Mouse (Mus musculus) bone marrow, adult 2 months (tissue): ENCODE results near the gene Klk11. TPM values are rescaled to one million over a fixed set of nuclear protein-coding genes. Genes with fewer than 3 reads are reported as not detected.

Experiments used
- H3K27ac ChIP-seq: fragments of 200-500 bp; 2 replicates; pipeline ENCODE4 v1.5.1; 2012; ENCODE audit warnings: low read depth, mild to moderate bottlenecking, control low read depth, inconsistent platforms, low read length; ENCODE audit not compliant: control insufficient read depth, poor library complexity, insufficient read depth
- H3K4me1 ChIP-seq: fragments of 200-500 bp; 2 replicates; pipeline ENCODE4 v1.6.1; 2011; ENCODE audit warnings: low read length; ENCODE audit not compliant: control insufficient read depth, insufficient read depth
- H3K4me3 ChIP-seq: fragments of 200-500 bp; replicated peaks from 2 replicates; pipeline ENCODE3; 2011; ENCODE audit warnings: mild to moderate bottlenecking, low read depth, low read length, control low read depth; ENCODE audit not compliant: control insufficient read depth
- CTCF ChIP-seq: fragments of 200-500 bp; IDR thresholded peaks from 2 replicates; pipeline ENCODE4 v1.5.1; 2011; ENCODE audit warnings: low read length, control low read depth; ENCODE audit not compliant: control insufficient read depth, insufficient read depth
- POLR2A ChIP-seq: fragments of 200-500 bp; IDR thresholded peaks from 2 replicates; pipeline ENCODE4 v1.6.1; 2011; ENCODE audit warnings: low read depth, mild to moderate bottlenecking, control low read depth, low read length, borderline replicate concordance; ENCODE audit not compliant: control insufficient read depth
- WGBS: fragments of 180-500 bp; shearing (Covaris S2); methylation state at CpG from one replicate; pipeline ENCODE4 v1.1.7; 2018; 5-methylcytosine and 5-hydroxymethylcytosine counted together
- polyA plus RNA-seq: library from polyadenylated mRNA; stranded (reverse); fragments of >200 nt; gene quantifications from 2 replicates; pipeline ENCODE4 v1.2.4, GENCODE M21; 2011; ENCODE audit warnings: low replicate concordance; ENCODE audit not compliant: missing spikeins, insufficient read depth, insufficient read length

Gene Klk11
- polyA plus RNA-seq, 1 experiment = not detected

DNA sequence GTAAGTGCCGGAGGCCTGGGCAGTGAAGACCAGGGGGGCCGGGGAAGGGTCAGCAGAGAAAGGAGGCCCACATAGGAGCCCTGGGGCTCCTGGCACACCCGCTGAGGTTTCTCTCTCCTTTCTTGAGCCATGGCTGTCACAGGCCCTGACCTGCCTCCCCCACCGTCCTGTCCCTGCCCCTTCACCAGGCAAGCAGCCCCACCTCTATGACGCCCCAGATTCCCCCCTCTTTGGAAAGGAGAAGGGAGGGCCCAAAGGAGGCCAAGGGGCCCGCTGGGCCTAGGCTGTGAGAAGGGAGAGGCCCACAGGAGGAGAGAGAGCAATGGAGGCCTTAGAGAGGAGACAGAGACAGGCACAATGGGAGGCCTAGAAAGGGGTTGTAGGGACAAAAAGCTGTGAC is 398 bp downstream of the Klk11 start:
- TF ChIP-seq POLR2A = no peak
- no peak for TF ChIP-seq CTCF
- no peak overlapping the region for H3K27ac ChIP-seq
- no peak overlapping the region for H3K4me3 ChIP-seq
- no peaks in the 10 kb centered on the region for H3K4me1 ChIP-seq
- WGBS = 74% methylated on average over 6 of the region's 6 CpGs

DNA sequence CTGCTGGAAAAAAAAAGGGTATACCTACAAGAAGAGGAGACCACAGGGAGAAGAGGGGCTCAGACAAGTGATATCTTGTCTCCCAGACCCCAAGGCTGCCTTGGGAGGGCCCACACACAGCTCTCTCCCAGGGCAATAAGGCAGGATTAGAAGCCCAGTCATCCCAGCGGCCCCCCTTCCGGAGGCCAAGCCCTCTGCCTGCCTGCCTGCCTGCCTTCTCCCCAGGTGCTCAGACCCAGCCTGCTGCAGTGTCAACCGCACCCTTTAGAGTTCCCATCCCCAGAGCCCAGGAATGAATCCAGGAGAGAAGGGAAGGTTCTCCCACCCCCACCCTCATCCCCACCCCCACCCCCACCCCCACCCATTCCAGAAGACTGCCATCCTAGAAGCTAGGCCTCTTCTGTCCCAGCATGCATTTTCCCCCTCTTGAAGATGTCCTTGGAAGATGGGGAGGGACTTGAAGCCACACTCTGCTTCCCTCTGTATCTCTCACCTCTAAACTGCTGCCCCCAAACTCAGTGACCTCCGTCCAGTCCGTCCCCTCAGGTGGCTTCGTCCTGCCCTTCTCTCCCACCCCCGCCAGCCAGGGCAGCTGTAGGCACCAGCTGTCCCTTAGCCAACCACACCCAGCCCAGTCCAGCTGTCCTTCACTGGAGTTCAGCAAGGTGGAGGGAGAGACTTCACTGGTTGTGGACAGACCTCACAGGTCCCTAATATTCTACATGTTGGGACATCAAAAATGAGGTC is 1.1 kb downstream of the Klk11 start:
- Histone ChIP-seq H3K4me3 (no peak overlapping the region), H3K27ac (no peak overlapping the region), H3K4me1 (no peaks in the 10 kb centered on the region)
- TF ChIP-seq POLR2A (no peak), CTCF (no peak)
- 74% methylated on average over 7 of the region's 7 CpGs for WGBS

DNA sequence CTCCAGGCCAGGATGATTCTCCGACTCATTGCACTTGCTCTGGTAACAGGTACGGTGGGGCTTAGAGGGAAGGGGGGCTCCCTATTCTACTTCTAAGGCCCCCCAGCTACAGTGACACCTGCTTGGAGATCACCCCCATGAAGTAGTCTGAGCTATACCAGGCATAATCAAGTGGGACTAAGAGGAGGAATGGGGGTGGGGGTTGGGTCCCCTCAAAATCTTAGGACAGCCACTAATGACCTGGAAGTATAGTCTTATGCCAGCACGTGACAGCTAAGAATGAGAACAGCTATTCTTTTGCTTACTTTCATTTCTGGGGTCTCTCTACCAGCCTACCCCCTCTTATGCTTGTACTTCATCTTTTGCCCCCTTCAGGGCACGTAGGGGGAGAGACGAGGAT is 2.1 kb downstream of the Klk11 start:
- Histone ChIP-seq H3K4me3 (no peak overlapping the region), H3K27ac (no peak overlapping the region), H3K4me1 (no peaks in the 10 kb centered on the region)
- TF ChIP-seq POLR2A (no peak), CTCF (no peak)
- WGBS = 82% methylated on average over 5 of the region's 5 CpGs

DNA sequence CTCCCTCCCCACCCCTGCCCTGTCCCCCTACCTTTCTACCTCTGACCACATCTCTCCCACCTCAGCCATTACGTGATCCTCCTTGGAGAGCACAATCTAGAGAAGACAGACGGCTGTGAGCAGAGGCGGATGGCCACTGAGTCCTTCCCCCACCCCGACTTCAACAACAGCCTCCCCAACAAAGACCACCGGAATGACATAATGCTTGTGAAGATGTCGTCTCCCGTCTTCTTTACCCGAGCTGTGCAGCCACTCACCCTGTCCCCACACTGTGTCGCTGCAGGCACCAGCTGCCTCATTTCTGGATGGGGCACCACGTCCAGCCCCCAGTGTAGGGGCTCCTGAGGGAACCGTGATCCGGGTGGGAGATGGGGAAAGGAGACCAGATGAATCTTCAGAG is 3.0 kb downstream of the Klk11 start:
- Histone ChIP-seq H3K4me3 (no peak overlapping the region), H3K27ac (no peak overlapping the region), H3K4me1 (no peaks in the 10 kb centered on the region)
- TF ChIP-seq POLR2A (no peak), CTCF (no peak)
- 80% methylated on average over 12 of the region's 12 CpGs for WGBS

DNA sequence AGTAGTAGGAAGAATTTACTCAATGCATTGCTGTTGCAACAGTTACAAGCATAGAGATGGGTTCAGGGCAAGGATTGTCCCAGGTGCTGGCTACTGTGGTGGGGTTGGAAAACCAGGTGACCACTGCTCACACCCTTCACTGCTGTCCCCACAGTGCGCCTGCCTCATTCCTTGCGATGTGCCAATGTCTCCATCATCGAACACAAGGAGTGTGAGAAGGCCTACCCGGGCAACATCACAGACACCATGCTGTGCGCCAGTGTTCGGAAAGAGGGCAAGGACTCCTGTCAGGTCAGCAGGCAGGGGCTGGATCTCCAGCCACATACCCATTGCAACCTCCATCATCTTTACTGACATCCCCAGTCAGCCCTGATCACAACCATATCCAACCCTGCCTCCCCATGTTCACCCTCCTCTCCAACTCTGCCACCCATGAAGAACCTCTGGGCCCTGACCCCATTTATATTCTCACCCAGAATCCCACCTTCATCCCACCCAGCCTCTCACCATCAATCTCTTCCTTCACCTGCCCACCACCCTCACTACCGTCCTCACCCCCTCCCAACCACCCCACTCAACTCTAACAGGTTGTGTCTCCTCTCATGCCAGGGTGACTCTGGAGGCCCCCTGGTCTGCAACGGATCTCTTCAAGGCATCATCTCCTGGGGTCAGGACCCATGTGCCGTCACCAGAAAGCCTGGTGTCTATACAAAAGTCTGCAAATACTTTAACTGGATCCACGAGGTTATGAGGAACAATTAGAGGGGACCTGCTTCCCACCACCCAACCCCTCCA is 4.0 kb downstream of the Klk11 start:
- Histone ChIP-seq H3K4me3 (no peak overlapping the region), H3K4me1 (no peaks in the 10 kb centered on the region), H3K27ac (no peak overlapping the region)
- 76% methylated on average over 10 of the region's 10 CpGs for WGBS
- no peak for TF ChIP-seq CTCF
- TF ChIP-seq POLR2A = no peak

DNA sequence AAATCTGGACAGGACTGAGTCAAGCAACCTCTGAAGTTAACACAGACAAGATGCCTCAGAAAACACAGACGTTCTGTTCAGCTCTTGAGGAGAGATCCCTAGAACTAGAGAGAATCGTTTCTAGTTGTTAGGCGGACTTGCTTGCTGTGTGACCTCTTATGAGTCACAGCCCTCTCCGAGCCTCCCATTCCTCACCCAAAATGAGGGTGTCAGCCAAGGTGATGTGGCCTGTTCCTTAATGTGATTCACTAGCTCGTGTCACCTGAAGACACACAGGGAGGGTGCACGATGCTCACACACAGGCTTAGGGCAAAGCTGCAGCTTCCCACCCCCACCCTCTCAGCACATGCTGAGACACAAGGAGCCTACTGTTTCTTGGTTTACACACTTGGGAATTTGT is 5.8 kb downstream of the Klk11 start:
- no peaks in the 10 kb centered on the region for H3K4me1 ChIP-seq
- 60% methylated on average over 6 of the region's 6 CpGs for WGBS
- TF ChIP-seq CTCF (no peak), POLR2A (no peak)
- H3K4me3 ChIP-seq = no peak overlapping the region
- H3K27ac ChIP-seq = no peak overlapping the region

DNA sequence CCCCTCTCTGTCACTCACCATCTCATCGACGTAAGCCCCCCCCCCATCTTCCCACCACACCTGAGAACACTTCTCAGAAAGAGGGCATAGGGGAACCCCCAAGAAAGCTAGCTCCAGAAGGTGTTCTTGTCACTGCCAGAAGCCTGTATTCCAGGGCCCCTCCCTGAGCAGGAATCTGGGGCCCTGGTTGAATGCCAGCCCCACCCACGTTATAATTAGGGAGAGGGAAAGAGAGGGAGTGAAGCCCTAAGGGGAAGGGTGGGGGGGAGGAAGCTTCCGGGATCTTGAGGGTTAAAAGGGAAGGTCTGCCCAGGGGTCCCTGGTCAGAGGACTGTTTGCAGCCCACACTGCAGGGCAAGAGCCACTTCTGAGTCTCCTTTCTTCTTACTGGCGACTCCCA is 6.3 kb downstream of the Klk11 start, which contains the start of gene Klk10:
TSS of gene Klk10 (plus strand) at position 290 of the 400 bp plus-strand sequence.
- 32% methylated on average over 5 of the region's 5 CpGs for WGBS
- no peak for TF ChIP-seq POLR2A
- no peak for TF ChIP-seq CTCF

DNA sequence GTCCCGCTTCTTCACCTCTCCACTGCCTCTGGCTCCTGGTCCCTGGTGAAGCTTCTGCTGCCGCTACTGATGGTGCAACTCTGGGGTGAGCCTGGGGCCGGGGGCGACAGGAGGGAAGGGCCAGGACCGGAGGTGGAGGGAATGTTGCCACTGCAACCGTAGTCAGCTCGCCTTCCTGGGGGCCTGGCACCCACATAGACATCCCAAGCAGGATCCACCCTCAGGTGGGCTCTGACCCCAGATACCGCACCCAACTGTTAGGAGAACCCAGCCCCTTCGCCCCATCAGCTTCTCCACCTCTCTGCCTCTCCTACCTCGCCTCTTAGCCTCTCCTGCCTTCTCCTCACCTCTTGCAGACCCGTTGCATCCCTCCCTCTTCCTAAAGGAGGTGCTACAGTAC is 7.1 kb downstream of the Klk11 start:
- TF ChIP-seq CTCF = no peak
- TF ChIP-seq POLR2A = no peak
- 79% methylated on average over 11 of the region's 11 CpGs for WGBS
- Histone ChIP-seq H3K4me1 (no peaks in the 10 kb centered on the region), H3K27ac (no peak overlapping the region), H3K4me3 (no peak overlapping the region)

More for the DNA sequence above, 6.3 kb downstream of the Klk11 start, which contains the start of gene Klk10:
- no peak within 1 kb of the TSS for H3K27ac ChIP-seq
- no peak within 1 kb of the TSS for H3K4me3 ChIP-seq
- no peaks in the 10 kb centered on the region for H3K4me1 ChIP-seq
